Mouse (Mus musculus) stomach, embryonic 14.5 days (tissue): ENCODE measurements around the gene Htr1d. TPM values are rescaled to one million over a fixed set of nuclear protein-coding genes. Genes with fewer than 3 reads are reported as not detected.

Source experiments
- ATAC-seq: fragments of 200-750 bp; cut with Nextera tagmentation; 2 replicates; pipeline ENCODE4 v1.8.0; 2017; ENCODE audit warnings: low read depth, moderate TSS enrichment; ENCODE audit not compliant: insufficient number of reproducible peaks, insufficient read depth, low FRiP score
- H3K27ac ChIP-seq: fragments of 300-500 bp; sonication (generic); 2 replicates; pipeline ENCODE4 v1.5.1; 2014; ENCODE audit warnings: mild to moderate bottlenecking, low read length, moderate library complexity, mixed read lengths
- H3K27me3 ChIP-seq: fragments of 300-500 bp; sonication (generic); 2 replicates; pipeline ENCODE4 v1.6.1; 2014; ENCODE audit warnings: low read length, control low read depth, mixed read lengths; ENCODE audit not compliant: control insufficient read depth, insufficient read depth
- H3K36me3 ChIP-seq: fragments of 300-500 bp; sonication (generic); 2 replicates; pipeline ENCODE4 v1.6.1; 2014; ENCODE audit warnings: mild to moderate bottlenecking, control low read depth, low read length, moderate library complexity, mixed read lengths; ENCODE audit not compliant: control insufficient read depth, insufficient read depth
- H3K4me1 ChIP-seq: fragments of 300-500 bp; sonication (generic); 2 replicates; pipeline ENCODE4 v1.6.1; 2014; ENCODE audit warnings: low read length, control low read depth, mixed read lengths; ENCODE audit not compliant: control insufficient read depth, insufficient read depth
- H3K4me2 ChIP-seq: fragments of 300-500 bp; sonication (generic); replicated peaks from 2 replicates; pipeline ENCODE4 v1.6.1; 2014; ENCODE audit warnings: low read depth, low read length, control low read depth
- H3K4me3 ChIP-seq: fragments of 300-500 bp; sonication (generic); 2 replicates; pipeline ENCODE4 v1.5.1; 2014; ENCODE audit warnings: low read depth, low read length, control low read depth
- H3K9ac ChIP-seq: fragments of 300-500 bp; sonication (generic); replicated peaks from 2 replicates; pipeline ENCODE4 v1.6.1; 2014; ENCODE audit warnings: low read depth, mild to moderate bottlenecking, control low read depth, low read length, moderate library complexity, mixed read lengths
- H3K9me3 ChIP-seq: fragments of 300-500 bp; sonication (generic); 2 replicates; pipeline ENCODE4 v1.6.1; 2016; ENCODE audit warnings: low read depth, low read length, control low read depth; ENCODE audit not compliant: control insufficient read depth
- WGBS: fragments of 180-500 bp; shearing (Covaris S2); extraction: QIAGEN DNeasy Blood & Tissue Kit; methylation state at CpG from one replicate; pipeline ENCODE4 v1.1.7; 2014; 5-methylcytosine and 5-hydroxymethylcytosine counted together
- polyA plus RNA-seq: library from polyadenylated mRNA; unstranded; fragments of >200 nt; fragmentation: Nextera tagmentation; extraction: Ambion mirVana; gene quantifications from 2 replicates; pipeline ENCODE4 v1.2.1, GENCODE M21; 2014

The Htr1d gene
- polyA plus RNA-seq, result 0.31 and 0.42 TPM in 2 replicates

DNA sequence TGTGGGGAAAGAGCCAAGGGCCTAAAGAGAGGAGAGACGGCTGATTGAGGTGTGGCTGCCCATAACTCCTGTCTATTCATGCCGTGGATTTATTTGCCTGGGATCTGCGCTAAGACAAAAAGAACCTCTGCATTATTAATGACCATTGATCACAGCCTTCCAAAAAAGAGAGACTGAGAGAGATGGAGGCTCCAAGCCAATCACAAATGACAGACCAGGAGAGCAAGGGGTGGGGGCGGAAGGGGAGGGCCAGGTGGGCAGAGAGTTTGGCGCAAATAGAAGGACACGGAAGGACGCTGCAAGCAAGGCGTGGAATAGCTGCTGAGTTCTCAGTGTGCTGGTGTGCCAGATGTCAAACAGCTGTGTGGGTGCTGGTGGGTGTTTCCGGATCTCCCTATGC is at the start of gene Htr1d:
Gene Htr1d, plus strand, starts transcription at position 301 of the 400 bp plus-strand sequence.
- Histone ChIP-seq H3K4me2 (peak within 1 kb of the TSS; percentile 99), H3K27ac (no peak within 1 kb of the TSS), H3K9me3 (no peaks in the 10 kb centered on the region), H3K4me3 (peak within 1 kb of the TSS; percentile 49), H3K9ac (0 out of 2 replicates have a peak within 1 kb of the TSS, but pooled peaks have one; percentile 38), H3K36me3 (no peaks in the 10 kb centered on the region), H3K4me1 (peaks cover 9% of the 10 kb centered on the region), H3K27me3 (0 out of 2 replicates have a peak, but pooled peaks cover 11% of the 10 kb centered on the region)
- 65% methylated on average over 9 of the region's 9 CpGs for WGBS
- no peak for ATAC-seq

- Histone ChIP-seq H3K27ac (no peak overlapping the region), H3K4me2 (no peak overlapping the region), H3K9me3 (no peaks in the 10 kb centered on the region), H3K9ac (no peak overlapping the region), H3K27me3 (no peaks in the 10 kb centered on the region), H3K4me3 (no peak overlapping the region), H3K4me1 (no peaks in the 10 kb centered on the region), H3K36me3 (no peaks in the 10 kb centered on the region)
- WGBS, result 78% methylated on average over 5 of the region's 5 CpGs
- ATAC-seq, result no peak
Measured at GRCm38 (mm10) chr4:136377001-136377400, 46.3 kb upstream of the Htr1d start.

DNA sequence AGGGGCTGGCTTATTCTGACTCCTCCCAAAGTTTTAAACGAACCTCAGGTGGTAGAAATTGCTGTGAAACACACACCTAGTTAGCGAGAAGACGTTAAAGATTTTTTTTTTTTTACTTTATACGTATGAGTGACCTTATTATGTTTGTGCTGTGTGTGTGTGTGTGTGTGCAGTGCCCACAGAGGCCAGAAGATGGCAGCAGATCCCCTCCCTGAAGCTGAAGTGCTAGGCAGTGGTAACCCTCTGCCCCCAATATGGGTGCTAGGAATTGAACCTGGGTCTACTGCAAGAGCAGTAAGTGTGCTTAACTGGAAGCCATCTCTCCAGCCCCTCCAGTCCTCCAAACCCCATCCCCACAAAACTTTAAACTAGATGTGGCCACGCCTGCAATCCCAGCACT is 40.3 kb upstream of the Htr1d start:
- Histone ChIP-seq H3K9me3 (no peaks in the 10 kb centered on the region), H3K4me1 (no peaks in the 10 kb centered on the region), H3K27ac (no peak overlapping the region), H3K27me3 (no peaks in the 10 kb centered on the region), H3K4me3 (no peak overlapping the region), H3K4me2 (no peak overlapping the region), H3K36me3 (no peaks in the 10 kb centered on the region), H3K9ac (no peak overlapping the region)
- ATAC-seq, result no peak
- 81% methylated on average over 5 of the region's 5 CpGs for WGBS

DNA sequence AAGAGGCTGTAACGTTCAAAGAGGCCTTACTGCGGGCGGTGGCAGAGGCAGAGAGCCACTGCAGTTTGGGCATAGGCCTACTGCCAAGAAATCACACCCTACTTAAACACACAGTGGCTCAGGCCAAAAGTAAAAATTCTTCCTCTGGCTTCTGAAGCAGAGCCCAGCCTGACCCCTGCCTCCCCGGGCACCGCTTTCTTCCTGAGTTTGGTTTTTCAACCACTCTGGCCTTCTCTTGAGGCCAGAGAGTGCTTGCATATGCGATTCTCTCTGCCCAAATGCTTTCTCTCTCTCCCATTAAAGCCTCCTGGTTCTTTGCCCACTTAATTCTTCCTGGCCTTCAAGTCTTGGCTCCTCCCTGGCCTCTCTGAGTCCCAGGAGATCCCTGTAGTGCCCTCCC is 39.5 kb upstream of the Htr1d start:
- Histone ChIP-seq H3K4me2 (no peak overlapping the region), H3K4me3 (no peak overlapping the region), H3K9ac (no peak overlapping the region), H3K27ac (no peak overlapping the region), H3K36me3 (no peaks in the 10 kb centered on the region), H3K27me3 (no peaks in the 10 kb centered on the region), H3K4me1 (no peaks in the 10 kb centered on the region), H3K9me3 (no peaks in the 10 kb centered on the region)
- 91% methylated on average over 6 of the region's 6 CpGs for WGBS
- ATAC-seq, result no peak

DNA sequence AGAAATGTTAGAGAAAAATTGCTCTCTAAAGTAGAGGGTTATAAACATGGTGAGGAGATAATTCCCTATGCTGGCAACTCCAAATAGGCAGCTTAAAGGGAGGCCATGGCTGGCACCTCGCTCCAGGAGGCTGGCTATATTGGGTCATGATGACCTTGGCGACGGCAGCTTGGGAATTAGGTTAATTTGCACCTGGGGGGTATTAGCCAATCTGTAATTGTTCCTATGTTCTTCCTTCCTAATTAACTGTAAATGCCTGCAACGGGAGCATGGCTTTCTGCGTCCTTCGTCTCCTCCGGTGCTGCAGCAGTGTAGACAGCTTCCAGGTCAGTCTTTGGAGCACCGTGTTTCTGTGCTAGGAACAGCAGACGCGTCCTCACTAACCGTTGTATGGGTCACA is 36.1 kb upstream of the Htr1d start:
- 58% methylated on average over 11 of the region's 11 CpGs for WGBS
- ATAC-seq, result no peak
- no peaks in the 10 kb centered on the region for H3K4me1 ChIP-seq
- no peak overlapping the region for H3K4me2 ChIP-seq
- H3K9me3 ChIP-seq, result no peaks in the 10 kb centered on the region
- no peak overlapping the region for H3K9ac ChIP-seq
- no peaks in the 10 kb centered on the region for H3K36me3 ChIP-seq
- no peak overlapping the region for H3K4me3 ChIP-seq
- no peak overlapping the region for H3K27ac ChIP-seq
- no peaks in the 10 kb centered on the region for H3K27me3 ChIP-seq

- no peaks in the 10 kb centered on the region for H3K36me3 ChIP-seq
- ATAC-seq, result no peak
- no peaks in the 10 kb centered on the region for H3K27me3 ChIP-seq
- H3K4me3 ChIP-seq, result no peak overlapping the region
- no peak overlapping the region for H3K9ac ChIP-seq
- WGBS, result 77% methylated on average over 10 of the region's 10 CpGs
- H3K4me2 ChIP-seq, result no peak overlapping the region
- no peaks in the 10 kb centered on the region for H3K4me1 ChIP-seq
- H3K27ac ChIP-seq, result no peak overlapping the region
- H3K9me3 ChIP-seq, result no peaks in the 10 kb centered on the region
Measured at GRCm38 (mm10) chr4:136401806-136402205, 21.5 kb upstream of the Htr1d start.

GRCm38 (mm10) chr4:136407831-136408230 is 15.5 kb upstream of the Htr1d start:
- H3K9me3 ChIP-seq, result no peaks in the 10 kb centered on the region
- no peak overlapping the region for H3K4me2 ChIP-seq
- H3K4me3 ChIP-seq, result no peak overlapping the region
- no peaks in the 10 kb centered on the region for H3K27me3 ChIP-seq
- H3K27ac ChIP-seq, result no peak overlapping the region
- H3K9ac ChIP-seq, result no peak overlapping the region
- 51% methylated on average over 11 of the region's 11 CpGs for WGBS
- H3K36me3 ChIP-seq, result no peaks in the 10 kb centered on the region
- ATAC-seq, result no peak
- H3K4me1 ChIP-seq, result peaks cover 8% of the 10 kb centered on the region; the same call in 1 of the 2 replicates

DNA sequence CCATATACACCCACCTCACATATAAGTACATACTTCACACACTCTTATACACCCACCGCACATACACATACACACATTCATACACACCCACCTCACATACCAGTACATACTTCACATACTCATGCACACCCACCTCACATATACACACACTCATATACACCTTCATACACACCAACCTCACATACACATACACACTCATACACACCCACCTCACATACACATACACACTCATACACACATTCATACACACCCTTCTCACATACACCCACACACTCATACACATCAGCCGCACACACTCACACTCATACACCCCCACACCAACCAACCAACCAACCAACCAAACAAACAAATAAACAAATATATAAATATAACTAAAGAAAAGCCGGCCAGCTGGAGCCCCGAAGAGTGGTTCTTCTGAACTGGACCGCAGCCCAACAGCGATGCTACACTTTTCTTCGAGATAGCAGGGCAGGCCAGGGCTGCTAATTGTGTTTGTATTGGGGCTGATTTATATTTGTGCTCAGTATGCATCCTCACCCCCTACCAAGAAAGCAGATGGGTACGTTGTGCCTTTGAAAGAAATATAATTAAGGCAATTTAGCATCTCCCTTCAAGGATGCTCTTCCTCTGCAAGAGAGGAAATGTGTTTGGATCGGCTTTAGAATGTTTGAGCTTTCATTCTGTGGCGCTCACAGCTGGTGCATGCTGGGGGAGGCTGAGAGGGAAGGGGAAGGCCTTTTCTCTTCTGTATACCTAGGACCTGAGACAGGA is 11.1 kb upstream of the Htr1d start:
- Histone ChIP-seq H3K9ac (no peak overlapping the region), H3K27me3 (no peaks in the 10 kb centered on the region), H3K36me3 (no peaks in the 10 kb centered on the region), H3K4me2 (no peak overlapping the region), H3K27ac (no peak overlapping the region), H3K9me3 (no peaks in the 10 kb centered on the region), H3K4me1 (peaks cover 8% of the 10 kb centered on the region; the same call in 1 of the 2 replicates), H3K4me3 (no peak overlapping the region)
- 77% methylated on average over 10 of the region's 10 CpGs for WGBS
- ATAC-seq, result no peak

DNA sequence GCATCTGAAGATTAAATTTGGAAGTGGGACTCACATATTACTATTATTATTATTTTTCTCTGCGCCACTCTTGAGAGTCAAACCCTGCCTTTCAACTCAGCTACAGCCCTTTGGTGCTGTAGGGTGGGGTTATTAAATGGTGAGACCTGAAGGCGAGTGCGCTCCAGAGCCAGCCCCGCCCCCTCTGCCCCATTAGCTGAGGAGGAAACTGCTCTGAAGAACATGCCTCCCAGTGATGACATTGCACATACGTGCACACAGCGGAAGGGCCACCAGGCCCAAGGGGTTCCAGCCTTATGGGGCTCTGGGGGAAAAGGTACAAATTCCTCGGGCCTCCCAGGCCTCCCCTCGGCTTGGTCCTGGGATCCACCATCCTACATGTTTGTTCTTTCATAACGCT is 7.8 kb upstream of the Htr1d start:
- Histone ChIP-seq H3K36me3 (no peaks in the 10 kb centered on the region), H3K9ac (no peak overlapping the region), H3K4me3 (no peak overlapping the region), H3K9me3 (no peaks in the 10 kb centered on the region), H3K4me1 (no peaks in the 10 kb centered on the region), H3K4me2 (no peak overlapping the region), H3K27me3 (no peaks in the 10 kb centered on the region), H3K27ac (no peak overlapping the region)
- ATAC-seq, result no peak
- WGBS, result 82% methylated on average over 9 of the region's 9 CpGs
